Mouse (Mus musculus) c-Kit-positive CD71-positive TER-119-negative erythroid progenitor cells, embryonic 14.5 days (primary cell): Measurements from ENCODE around the gene Gspt2.
"Not testable (repeated sequence)": the region's sequence is repeated elsewhere in the genome, so short reads cannot be mapped to it uniquely, and the experiment has no call there.

Experiments
- DNase-seq: peaks from one replicate; pipeline ENCODE4 v3.0.0-alpha.2; 2013; ENCODE audit warnings: low read depth

Gspt2 gene

GRCm38 (mm10) chrX:94635961-94636563, at the start of gene Gspt2:
TSS of gene Gspt2 (plus strand) at chrX:94636069.
- no peak for DNase-seq

DNA sequence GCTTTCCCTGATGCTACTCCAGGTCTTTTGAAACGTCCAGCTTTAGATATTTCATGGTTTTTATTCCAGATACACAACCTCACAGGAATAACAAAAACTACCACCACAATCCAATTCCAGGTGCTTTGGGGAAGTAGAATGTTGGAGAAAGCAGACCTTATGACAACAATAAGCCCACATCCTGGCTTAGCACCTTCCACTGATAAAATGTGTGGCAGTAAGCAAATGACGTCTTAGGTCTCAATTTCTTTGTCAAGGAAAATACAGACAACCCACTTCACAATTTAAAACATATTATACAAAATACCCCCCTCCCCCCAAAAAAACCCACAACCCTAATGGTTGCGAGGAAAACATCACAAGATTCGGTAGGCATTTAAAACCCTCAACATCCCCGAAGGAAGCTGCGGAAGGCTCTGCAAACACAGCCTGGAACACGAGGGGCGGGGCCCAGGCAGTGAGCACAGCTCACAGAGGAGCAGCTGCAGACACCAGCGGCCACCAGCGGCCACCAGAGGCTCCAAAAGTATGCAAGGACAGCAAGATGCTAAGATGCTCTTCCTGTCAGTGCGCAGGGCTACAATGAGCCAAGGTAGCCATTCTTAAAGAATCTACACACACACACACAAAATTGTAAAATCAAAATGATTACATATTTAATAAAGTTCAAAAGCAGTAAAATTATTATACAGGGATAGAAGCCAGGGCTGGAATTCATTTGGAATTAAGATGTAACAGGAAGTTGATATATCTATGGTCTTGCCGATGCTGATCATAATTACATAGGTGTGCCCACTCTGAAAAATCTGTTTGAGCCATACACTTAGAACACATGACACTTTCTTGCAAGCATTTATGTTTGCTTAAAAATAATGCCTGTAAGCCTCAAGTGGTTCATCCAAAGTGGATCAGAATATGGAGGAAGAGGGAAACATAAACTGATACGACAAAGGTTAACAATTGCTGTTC, 10.8 kb upstream of the Gspt2 start:
- DNase-seq = peak; percentile 13

DNA sequence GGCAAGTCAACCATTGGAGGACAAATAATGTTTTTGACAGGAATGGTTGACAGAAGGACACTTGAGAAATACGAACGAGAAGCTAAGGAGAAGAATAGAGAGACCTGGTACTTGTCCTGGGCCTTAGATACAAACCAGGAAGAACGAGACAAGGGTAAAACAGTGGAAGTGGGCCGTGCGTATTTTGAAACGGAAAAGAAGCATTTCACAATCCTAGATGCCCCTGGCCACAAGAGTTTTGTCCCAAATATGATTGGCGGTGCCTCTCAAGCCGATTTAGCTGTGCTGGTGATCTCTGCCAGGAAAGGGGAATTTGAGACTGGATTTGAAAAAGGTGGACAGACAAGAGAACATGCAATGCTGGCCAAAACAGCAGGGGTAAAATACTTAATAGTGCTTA, 1.0 kb downstream of the Gspt2 start:
- DNase-seq = no peak

GRCm38 (mm10) chrX:94648541-94648940, 12.7 kb downstream of the Gspt2 start:
- no peak for DNase-seq

- no peak for DNase-seq
These were observed 21.9 kb downstream of the Gspt2 start for GRCm38 (mm10) chrX:94657734-94658133.

DNA sequence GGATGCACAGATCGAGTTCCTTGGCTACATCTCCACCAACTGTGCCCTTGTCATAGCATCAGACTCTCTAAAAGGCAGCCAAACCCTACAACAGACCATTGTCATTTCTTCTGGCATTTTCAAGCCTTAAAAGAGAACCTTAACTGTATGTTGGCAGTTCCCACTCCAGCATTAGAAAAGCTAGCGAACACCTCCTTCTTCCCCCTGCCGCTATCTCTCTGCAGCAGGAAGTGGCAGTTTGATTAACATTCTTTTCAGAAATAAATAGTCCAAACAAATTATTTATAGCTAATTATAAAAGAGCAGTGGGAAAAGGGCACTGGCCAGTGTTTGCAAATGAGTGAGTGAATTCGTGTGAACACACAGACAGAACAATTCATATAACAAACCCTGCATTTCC, 34.9 kb downstream of the Gspt2 start:
- DNase-seq = no peak

DNA sequence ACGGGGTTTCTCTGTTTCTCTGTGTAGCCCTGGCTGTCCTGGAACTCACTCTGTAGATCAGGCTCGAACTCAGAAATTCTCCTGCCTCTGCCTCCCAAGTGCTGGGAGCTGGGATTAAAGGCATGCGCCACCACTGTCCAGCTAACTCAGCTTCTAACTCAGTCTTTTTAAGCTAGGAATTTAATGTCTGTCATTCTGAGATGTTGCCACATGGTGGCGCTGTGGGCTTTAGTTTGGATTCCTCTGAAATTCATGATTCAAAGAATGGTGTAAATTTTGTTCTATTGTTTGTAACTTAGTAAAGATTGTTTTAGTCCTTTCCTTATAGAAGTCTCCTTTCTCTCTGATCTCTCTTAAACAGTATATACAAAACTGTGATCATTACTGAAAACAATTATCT, 39.1 kb downstream of the Gspt2 start:
- DNase-seq = peak; percentile 37

- not testable (repeated sequence) for DNase-seq
These were observed 45.7 kb downstream of the Gspt2 start for GRCm38 (mm10) chrX:94681581-94681980.

DNA sequence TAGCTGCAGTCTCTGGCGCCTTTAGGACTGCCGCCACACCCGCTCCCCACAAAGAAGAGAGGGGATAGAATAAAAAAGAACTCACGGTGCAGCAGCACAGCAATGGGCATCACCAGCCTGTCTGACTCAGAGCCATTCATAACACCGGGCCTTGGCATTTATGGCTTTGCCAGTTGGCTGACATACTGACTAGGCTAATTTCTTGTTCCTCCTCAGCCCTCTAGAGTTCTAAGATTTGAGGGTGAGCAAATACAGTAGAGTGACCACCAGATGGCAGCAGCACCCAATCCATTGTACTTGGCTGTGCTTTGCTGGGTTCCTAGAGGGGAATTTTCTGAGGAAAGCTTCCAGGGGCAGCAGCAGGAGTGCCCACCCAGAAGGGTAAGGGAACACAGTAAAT, 53.7 kb downstream of the Gspt2 start:
- not testable (repeated sequence) for DNase-seq
